Mouse (Mus musculus) spleen, adult 2 months (tissue): ENCODE results near the gene Epop.

Experiments
- CTCF ChIP-seq: fragments of 200-500 bp; IDR thresholded peaks from 2 replicates; pipeline ENCODE4 v1.5.1; 2011; ENCODE audit warnings: mild to moderate bottlenecking, inconsistent platforms; ENCODE audit not compliant: insufficient read depth, insufficient read length, insufficient replicate concordance; ENCODE audit errors: extremely low read depth
- POLR2A ChIP-seq: fragments of 200-500 bp; IDR thresholded peaks from 2 replicates; pipeline ENCODE4 v1.6.1; 2011; ENCODE audit warnings: low read depth, low read length, inconsistent platforms

- TF ChIP-seq CTCF (no peak), POLR2A (no peak)
These were observed 31.5 kb upstream of the Epop start for GRCm38 (mm10) chr11:97660734-97661647.
